In the genomic region with DNA sequence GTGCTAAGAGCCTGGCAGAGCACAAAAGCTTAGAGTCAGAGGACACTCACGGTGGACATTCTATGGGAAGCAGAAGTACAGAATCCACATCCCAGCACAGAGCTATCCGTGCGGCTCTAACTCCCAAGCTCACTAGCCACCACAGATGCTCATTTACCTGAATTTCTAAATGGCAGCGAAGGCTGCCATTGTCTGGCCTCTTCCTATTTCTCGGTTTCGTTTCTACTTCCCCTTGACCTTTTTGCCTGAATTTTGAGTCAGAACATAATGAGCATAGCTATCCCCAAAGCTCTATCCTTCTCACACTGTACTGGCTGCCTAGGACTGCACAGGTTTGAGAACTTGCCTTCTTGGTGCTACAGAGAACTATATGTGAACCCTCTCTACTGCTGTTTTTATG, we compare ENCODE assay signal across 23 mouse cellular contexts.
"Had no signal": no experiment of that assay in that cellular context is flagged by ENCODE, and none has a peak within 500 bp of the region (broad histone marks: within the 10 kb centered on the region; RNA-seq: fewer than 3 reads in every experiment).

No protein-coding gene starts in this region.

- ATAC-seq: hindbrain, postnatal 0 days; intestine, embryonic 16.5 days had no signal

- H3K9ac ChIP-seq: hindbrain, embryonic 13.5 days; hindbrain, embryonic 15.5 days; kidney, embryonic 15.5 days; limb, embryonic 12.5 days; liver, embryonic 13.5 days had no signal

- H3K4me3 ChIP-seq: hindbrain, embryonic 13.5 days; hindbrain, embryonic 15.5 days; kidney, embryonic 15.5 days; limb, embryonic 10.5 days; limb, embryonic 12.5 days; liver, embryonic 13.5 days had no signal

- H3K27me3 ChIP-seq: hindbrain, embryonic 13.5 days; hindbrain, embryonic 15.5 days; kidney, embryonic 15.5 days; limb, embryonic 12.5 days had no signal

- H3K27ac ChIP-seq: hindbrain, embryonic 13.5 days; hindbrain, embryonic 15.5 days; hindbrain, postnatal 0 days; kidney, embryonic 15.5 days; kidney, postnatal 0 days; limb, embryonic 10.5 days; limb, embryonic 12.5 days; liver, embryonic 13.5 days had no signal

- DNase-seq: gastrocnemius, postnatal 14 days; gastrocnemius, postnatal 36 days; heart, adult 18-20 months; heart, postnatal 10 days; kidney, adult 11 months; kidney, adult 2 months; kidney, adult 9 months; kidney, postnatal 14 days; kidney, postnatal 36 days; layer of hippocampus, adult 9-11 months; layer of hippocampus, postnatal 36 days; liver; liver, embryonic 13.5 days had no signal

- H3K4me1 ChIP-seq: hindbrain, embryonic 13.5 days; hindbrain, embryonic 15.5 days; kidney, embryonic 15.5 days; limb, embryonic 10.5 days; limb, embryonic 12.5 days; liver, embryonic 13.5 days had no signal

- H3K36me3 ChIP-seq: hindbrain, embryonic 13.5 days; hindbrain, embryonic 15.5 days; kidney, embryonic 15.5 days; limb, embryonic 10.5 days; limb, embryonic 12.5 days; liver, embryonic 13.5 days had no signal

- H3K9me3 ChIP-seq: hindbrain, embryonic 13.5 days; hindbrain, embryonic 15.5 days; kidney, embryonic 15.5 days; limb, embryonic 10.5 days; liver, embryonic 13.5 days had no signal

- H3K4me2 ChIP-seq: heart, embryonic 11.5 days; hindbrain, embryonic 13.5 days; hindbrain, embryonic 15.5 days; kidney, embryonic 15.5 days; limb, embryonic 12.5 days; liver, embryonic 11.5 days; liver, embryonic 13.5 days had no signal
